Mouse (Mus musculus): ENCODE data around the gene Ttc4.
A peak's percentile ranks its signal among the peaks of the same experiment; 100 is the strongest.

Ttc4 gene

GRCm38 (mm10) chr4:106614881-106615280, 63.9 kb downstream of the Ttc4 start:
- DNase-seq (ENCODE audit: low spot score in 2 of 2), result peak; percentile 40 to 50

DNA sequence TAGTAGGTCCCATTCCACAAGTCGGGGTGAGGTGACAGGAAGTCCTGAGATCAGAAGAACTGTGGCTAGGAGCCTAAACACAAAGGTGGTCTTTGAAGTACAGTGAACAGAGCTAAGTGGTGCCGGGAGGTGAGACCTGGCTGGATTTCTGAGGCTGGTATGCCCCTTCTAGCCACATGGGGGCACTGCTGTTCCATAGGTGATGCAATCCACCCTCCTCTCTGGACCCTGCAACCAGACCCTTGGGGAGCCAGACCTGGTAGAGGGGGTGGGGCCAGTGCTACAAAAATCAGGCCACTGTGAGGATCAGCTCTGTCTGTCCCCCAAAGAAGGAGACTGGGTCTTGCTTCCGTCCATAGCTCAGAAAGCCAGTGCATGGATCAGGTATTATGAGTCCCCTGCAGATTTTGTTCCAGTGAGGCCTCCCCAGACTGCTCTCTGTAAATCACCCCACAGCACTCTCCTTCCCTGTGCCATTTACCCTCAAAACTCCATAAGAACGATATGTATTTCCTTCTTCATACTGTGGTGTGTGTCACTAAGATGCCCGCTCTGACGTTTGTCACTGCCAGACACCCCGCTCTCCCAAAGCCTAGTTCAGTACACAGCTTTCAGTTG, 64.5 kb downstream of the Ttc4 start:
- DNase-seq (ENCODE audit: low spot score in 2 of 2), result peak; percentile 76 to 88

DNA sequence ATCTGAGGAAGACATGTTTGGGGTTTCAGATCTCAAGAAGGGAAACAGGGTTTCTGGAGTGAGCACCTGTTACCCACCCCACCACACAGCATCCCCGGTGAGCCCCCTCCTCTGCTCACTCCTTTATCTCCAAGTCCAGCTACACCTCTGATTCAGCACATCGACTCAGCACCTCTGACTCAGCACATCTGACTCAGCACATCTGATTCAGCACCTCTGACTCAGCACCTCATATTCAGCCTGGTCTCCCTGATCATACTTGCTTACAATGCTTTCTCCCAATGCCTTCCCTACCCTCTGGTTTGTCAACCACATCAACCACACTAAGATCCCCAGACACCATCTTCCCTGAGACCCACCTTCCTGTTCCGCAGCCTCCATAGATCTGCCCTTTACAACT, 65.2 kb downstream of the Ttc4 start:
- peak; percentile 38 for DNase-seq (ENCODE audit: low spot score in 2 of 2)

GRCm38 (mm10) chr4:106613105-106613504, 65.6 kb downstream of the Ttc4 start:
- no peak for DNase-seq (ENCODE audit: low spot score in 2 of 2)

Data from thymus, postnatal 10 days (tissue).